Mouse (Mus musculus) G1E (cell line): ENCODE measurements around the gene Mad2l1.

Experiments used
- CTCF ChIP-seq: IDR thresholded peaks from 2 replicates; pipeline ENCODE4 v1.5.1; 2012; ENCODE audit warnings: low read depth, low read length, inconsistent platforms, mixed read lengths
- GATA2 ChIP-seq: IDR thresholded peaks from 2 replicates; pipeline ENCODE4 v1.6.1; 2012; ENCODE audit warnings: low read depth, low read length, inconsistent platforms, borderline replicate concordance
- POLR2AphosphoS5 ChIP-seq: IDR thresholded peaks from 2 replicates; pipeline ENCODE4 v1.6.1; 2012; ENCODE audit warnings: low read depth, low read length, inconsistent platforms; ENCODE audit not compliant: insufficient replicate concordance

- no peak for TF ChIP-seq CTCF
- TF ChIP-seq POLR2AphosphoS5: no peak
- no peak for TF ChIP-seq GATA2
Observed at GRCm38 (mm10) chr6:66535028-66535862, at the start of gene Mad2l1.
